Mouse (Mus musculus) NIH3T3 (cell line): ENCODE data around the gene Uaca.
"Not testable (repeated sequence)": the region's sequence is repeated elsewhere in the genome, so short reads cannot be mapped to it uniquely, and the experiment has no call there.

Experiments used
- DNase-seq: peaks from one replicate; pipeline ENCODE4 v3.0.0-alpha.2; 2012; ENCODE audit warnings: low read depth

Uaca gene

DNA sequence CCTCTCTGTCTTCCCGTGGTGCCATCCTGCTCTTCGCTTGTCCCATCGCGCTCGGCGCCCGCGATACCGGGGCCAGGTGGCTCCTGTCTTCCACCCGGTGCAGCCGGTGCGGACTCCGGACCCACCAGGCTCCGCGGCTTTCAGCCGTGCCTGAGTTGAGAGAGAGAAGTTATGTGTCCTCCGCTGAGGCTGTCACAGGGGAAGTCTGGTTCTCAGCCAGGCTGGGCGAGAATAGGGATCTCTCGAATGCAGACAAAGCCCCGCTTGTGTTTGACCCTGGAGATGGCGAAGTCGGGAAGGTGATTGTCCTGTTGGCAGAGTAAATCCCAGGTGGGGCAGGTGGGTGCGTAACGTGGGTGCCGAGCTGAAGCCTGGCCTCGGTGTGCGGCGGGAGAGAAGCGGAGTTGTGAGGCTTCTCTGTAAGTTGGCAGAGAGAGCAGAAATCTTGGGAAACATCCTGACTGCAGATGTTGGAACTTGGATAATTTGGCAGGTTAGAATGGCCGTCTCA is 554 bp downstream of the Uaca start:
- peak; percentile 53 for DNase-seq

DNA sequence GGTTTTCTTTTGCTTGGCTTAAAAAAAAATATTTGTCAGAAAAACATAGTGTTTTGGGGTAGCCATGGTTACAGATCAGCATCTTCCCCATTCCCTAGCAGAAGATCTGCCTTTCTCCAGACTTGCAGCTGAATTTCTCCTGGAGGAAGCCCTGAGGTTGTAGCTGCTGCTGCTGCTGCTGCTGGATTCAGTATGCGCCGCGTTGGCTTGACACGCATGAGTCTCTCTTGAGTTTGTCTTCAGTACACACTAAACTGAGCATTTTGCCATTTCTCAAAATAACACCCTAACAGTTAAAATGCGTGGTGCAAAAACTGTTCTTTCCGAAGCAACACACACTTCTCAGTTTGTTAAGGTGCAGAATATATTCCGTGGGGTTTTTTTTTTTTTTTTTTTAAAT is 1.7 kb downstream of the Uaca start:
- DNase-seq: no peak

DNA sequence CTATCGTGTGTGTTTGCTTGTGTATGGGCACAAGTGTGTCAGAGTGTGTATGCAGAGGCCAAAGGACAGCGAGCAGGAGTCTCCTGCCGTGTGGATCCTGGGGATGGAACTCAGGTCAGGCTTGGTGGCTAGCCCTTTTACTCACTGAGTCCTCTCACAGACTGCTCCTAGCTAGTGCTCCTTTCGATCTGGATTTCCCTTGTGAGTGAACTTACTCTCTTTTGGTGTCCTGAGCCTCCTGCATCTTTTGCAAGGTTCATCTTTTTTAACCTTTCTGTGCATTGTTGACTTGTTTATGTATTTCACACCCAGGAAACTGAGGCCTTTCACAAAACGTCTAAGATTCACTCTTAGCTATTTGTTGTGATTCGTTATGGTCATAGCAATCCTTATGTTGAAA is 2.8 kb downstream of the Uaca start:
- DNase-seq: no peak

DNA sequence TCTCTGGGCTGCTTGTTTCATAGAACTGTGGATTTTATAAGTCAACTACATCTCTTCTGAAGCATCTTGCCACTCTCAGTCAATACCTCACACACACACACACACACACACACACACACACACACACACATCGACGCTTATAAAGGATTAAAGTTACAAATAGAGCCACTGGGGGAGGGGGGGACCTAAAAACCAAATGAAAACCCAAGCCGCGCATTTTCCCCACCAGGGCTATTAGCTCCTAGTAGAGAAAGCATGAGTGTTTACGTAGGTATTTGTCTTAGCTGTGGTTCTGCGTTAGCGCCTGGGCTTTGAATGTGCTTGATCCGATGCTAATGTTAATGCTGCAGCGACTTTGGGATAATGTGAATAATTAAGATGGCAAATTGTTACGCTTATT is 4.7 kb downstream of the Uaca start:
- DNase-seq: no peak

DNA sequence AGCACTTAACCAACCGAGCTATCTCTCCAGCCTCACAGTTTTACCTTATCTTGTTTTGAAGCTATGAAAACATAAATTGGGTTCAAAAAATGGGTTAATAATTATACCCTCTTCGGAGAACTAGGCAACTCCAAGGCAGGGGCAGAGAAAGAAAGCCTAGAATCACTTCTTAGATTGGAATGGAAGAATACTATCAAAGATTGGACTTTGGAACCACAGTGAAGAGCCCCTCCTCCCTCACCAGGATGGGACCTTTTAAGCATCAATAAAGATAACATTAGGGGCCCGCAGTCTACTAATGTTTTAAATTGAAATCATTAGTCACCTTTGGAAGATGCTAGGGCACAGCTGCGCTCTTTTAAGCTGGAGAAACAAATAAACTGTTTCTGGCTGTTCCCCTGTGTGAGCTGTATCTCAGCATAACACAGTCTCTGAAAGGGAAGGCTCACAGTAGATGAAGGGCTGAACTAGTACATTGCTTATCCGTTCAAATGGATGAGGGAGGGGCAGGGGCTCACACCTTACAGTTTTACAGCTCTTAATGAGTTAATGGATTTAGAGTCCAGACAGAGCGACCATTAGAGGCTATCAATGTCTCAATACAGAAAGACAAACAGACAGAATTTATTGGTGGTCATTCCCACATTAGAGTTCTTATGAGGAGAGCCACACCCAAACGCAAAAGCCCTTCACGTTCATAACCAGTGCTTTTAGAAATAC is 6.5 kb downstream of the Uaca start:
- no peak for DNase-seq

DNA sequence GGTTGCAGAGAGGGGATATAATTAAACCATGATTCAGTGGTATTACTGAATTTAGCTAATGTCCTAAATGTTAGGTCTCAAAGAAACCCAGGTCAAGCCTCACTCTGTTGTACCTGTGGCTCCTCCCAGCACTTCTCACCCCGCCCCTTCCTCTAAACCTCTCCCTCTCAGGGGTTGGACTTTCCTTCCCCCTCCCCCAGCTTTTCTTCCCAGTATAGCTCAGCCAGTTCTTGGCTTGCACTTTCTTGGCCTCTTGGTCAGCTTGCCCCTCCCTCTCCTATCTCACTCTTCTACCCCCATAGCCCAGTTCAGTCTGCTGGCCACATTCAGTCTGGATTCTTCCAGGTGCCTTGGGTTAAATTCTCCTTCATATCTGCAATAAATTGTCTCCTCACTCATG is 7.4 kb downstream of the Uaca start:
- no peak for DNase-seq

DNA sequence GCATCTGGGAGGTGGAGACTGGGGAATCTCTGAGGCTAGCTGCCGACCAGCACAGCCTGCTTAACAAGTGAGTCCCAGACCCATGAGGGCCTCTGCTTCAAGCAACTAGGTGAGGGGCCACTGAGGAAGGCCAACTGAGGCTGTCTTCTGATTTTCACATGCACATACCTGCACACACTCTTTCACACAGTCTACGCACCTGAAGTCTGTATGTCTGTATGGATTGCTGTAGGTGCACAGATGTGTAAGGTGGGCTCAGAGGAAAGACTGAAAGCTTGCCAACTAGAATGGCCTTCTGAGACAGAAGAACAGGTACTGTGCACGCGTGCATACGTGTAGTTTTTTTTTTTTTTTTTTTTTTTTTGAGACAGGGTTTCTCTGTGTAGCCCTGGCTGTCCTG is 8.0 kb downstream of the Uaca start:
- DNase-seq: no peak

DNA sequence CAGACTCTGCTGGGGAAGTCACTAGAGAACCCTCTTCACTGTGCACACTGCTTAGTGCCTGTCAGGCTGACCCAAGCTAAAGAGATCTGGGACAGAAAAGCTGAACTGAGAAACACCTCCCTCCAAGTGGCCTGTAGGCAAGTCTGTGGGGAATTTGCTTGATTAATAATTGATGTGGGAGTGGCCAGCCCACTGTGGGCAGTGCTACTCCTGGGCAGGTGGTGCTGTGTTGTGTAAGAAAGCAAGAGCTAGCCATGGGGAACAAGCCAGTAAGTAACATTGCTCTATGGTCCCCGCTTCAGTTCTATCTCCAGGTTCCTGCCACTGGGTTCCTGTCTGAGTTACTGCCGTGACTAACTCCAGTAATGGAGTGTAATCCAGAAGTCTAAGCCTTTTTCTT is 11.7 kb downstream of the Uaca start:
- no peak for DNase-seq

DNA sequence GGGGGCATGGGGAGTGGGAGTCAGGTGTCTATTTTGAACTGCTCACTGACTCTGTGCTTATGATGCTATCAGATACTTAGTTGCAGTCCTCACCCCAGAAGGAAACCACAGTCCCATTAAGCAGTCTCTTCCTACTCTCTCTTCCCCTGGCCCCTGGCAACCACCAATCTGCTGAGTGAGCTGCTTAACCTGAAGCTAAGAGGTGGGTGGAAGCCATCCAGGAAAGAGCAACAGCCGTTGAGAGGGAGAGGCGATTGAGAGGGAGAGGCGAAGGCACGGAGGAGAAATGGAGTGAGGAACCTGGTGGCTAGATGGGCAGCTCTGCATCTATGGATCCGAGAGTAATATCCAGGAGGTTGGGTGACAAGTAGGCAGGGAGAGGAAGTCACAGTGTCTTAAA is 13.7 kb downstream of the Uaca start:
- DNase-seq: no peak

DNA sequence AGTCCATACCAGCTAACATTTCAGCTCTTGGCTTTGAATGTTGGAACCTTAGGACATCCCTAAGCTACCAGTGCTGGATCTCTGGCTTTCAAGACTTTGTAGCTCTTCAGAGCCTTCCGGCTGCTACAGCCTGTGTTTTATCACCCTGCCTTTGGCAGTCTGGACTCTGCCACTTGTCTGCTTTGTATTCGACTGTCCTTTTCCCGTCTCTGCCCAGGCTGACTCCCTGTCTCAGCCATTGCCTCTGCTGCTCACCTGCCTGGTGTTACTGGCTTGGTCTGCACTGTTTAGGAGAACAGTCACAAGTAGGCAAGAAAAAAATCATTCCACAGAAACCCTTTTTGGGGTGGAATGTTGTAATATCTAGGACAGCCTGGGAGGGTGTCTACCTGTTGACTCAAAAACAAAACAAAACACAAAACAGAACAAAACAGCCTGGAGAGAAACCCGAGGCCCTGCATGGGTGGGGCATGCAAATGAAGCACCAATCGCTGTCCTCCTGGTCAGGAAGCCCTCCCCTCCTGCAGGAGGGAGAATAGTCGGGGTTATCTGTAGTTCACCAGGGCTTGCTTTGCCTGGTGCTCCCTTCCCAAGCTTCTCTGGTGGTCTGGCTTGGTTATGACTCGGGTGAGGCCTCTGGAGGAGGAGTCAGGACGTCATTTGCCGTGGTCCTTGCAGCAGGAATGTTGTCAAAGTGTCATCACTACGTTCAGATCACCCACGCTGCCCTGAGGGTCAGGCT is 19.0 kb downstream of the Uaca start:
- peak; percentile 21 for DNase-seq

DNA sequence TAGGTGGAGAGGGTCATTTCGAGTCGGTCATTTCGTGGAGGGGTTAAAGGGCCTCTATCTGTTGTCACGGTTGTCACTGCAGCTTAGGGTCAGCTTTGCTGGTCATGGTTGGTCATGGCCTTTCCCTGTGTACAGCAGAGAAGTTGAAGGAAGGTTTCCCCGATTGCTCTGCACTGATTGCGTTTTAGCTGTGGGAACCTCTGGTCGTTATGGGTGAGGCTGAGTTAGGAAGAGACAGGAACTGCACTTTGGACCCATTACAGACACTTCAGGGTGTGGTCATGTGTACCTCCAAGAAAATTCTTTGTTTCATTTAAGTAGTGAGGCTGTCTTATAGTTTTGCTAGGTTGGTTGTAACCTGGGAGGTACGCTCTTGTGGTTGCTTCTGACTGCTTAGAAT is 21.2 kb downstream of the Uaca start:
- DNase-seq: no peak

DNA sequence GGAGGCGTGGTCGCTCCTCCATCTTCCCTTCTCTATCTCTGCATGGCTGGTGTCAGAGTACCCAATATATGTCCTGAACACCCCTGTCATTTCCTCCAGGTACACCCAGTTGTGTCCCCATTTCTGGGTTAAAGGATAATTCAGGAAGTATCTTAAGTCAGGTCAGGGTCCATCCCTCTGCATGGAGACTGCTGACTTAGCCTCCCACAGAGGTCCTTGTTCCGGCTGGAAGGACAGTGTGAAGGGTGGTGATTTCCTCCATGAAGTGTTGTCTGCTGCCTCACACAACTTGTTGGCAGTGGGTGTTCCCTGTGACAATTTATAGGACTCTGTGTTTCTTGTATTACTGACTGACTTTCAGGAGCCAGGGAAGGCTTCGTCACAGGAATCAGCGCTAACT is 23.2 kb downstream of the Uaca start:
- no peak for DNase-seq

DNA sequence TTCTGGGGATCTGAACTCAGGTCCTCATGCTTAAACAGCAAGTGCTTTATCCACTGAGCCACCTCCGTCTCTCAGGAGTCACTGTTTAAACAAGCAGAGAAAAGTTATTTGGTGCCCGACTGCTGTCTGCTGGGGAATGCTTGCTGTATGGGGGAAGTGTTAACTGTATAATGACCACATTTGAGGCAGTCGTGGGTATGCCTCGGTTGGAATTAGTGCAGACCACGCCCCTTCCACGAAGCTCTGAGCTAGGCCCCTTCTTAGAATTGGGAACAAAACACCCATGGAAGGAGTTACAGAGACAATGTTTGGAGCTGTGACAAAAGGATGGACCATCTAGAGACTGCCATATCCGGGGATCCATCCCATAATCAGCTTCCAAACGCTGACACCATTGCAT is 24.2 kb downstream of the Uaca start:
- not testable (repeated sequence) for DNase-seq

DNA sequence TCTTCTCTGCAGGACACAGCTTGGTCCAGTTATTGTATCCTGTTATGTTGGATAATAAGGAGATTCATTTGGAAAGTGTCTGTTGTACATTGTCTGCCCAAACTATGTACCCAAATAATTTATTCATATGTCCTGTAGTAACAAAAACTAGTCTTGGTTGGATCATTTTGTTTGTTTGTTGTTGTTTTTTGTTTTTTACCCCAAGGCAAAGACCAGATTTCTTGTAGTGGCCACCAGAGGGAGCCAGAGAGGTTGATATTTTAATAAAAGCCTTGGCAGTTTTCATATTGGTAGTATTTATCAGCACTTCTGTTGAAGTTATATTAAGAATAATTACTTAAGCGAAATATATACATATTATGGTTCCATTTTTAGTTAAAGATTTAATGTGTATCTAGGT is 25.0 kb downstream of the Uaca start:
- peak; percentile 76 for DNase-seq

DNA sequence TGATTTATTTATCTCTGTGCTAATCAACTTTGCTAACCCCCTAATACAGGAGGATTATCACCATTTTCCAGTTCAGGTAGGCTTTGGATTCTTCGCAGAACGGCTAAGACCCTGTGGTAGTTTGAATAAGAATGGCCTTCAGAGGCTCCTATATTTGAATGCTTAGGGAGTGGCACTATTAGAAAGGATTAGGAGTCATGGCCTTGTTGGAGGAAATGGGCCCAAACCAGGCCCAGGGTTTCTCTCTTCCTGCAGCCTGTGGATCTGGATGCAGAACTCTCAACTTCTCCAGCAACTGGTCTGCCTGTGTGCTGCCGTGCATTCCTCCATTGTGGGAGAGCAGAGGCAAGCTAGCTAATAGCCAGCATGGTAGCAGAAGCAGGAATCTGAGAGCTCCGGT is 27.2 kb downstream of the Uaca start:
- DNase-seq: no peak

DNA sequence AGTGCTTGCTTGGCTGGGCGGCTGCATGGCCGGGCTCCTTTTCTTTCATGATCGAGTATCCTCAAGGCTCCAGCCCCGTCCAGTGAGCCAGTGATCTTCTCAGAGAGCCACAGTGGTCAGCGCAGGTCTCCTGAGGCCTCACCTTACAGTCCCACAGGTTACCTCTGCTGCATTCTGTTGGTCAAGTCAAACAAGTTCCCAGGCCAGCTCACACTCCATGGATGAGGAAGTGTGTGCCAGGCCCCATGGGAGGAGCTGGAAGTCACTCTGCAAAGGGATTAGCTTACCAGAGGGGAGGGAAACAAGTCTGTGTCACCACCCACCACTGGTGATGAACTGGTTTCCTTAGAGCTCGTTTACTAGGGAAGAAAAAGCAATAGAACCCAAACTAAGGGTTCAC is 28.3 kb downstream of the Uaca start:
- no peak for DNase-seq

DNA sequence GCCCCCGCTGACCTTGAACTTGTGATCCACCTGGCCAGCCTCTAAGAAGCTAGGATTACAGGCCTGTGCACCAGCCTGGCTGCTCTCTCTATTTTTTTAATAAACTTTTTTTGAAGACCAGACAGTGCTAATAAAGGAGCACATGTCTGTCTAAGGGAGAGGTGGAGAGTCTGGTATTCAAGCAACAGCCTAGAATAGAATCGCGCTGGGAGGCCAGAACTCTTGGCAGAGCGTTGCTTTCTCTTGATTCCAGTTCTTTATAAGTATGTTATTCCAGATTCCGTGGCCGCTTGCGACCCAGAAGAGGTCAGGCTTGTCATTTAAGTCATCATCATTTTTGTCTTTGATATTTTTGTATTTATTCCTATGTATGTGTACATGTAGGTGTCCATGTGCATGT is 31.2 kb downstream of the Uaca start:
- DNase-seq: no peak

DNA sequence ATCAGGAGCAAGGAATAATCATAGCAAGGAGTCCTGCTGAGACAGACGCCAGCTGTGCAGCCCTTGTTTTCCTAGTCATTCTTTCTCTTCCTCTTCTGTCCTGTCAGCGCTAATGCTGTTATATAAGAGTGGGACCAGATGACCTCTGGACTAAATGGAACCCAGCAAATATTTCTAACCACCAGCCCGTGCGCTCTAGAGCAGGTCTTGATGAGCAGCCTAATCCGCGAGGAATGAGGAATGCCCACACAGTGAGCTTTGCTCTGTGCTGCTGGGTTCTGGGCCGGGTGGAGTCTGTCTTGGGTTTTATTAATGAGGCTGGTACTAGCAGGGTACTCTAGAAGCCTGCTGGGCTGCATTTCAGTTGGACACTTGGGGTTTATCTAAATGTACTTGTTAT is 32.4 kb downstream of the Uaca start:
- DNase-seq: no peak

DNA sequence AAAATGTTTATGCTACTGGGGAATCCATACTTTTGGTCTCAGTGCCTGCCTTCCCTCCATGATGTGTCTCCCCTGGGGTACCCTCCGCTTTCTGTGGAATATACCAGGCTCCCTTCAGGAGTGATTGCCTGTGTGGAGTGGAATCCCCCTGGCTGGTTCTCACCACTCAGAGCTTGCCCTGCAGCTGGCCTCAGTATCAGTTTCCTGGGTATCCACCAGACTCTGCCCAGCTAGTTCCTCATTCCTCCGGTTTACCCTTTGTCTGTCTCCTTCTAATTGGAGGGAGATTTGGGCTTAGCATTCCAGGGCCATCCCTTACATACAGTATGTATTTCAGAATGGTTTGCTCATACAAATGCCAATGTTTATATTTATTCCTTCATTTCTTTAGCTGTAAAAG is 33.9 kb downstream of the Uaca start:
- DNase-seq: no peak

DNA sequence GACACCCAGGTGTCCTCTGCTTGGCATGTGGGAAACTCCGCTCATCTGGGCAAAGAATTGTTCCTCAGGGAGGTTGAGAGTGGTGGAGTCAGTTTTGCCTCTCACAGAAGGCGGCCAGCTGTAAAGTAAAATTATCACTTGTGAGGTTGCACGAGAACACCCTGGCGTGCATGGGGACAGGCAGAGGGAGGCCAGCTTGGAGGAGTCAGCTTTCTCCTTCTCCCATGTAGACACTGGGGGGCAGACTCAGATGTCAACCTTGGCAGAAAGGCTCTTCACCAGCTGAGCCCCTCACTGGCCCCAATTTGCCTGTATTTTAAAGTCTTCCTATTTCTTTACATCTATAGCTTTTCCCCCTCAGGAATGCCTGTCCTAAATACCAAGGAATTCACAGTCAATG is 35.3 kb downstream of the Uaca start:
- DNase-seq: no peak

DNA sequence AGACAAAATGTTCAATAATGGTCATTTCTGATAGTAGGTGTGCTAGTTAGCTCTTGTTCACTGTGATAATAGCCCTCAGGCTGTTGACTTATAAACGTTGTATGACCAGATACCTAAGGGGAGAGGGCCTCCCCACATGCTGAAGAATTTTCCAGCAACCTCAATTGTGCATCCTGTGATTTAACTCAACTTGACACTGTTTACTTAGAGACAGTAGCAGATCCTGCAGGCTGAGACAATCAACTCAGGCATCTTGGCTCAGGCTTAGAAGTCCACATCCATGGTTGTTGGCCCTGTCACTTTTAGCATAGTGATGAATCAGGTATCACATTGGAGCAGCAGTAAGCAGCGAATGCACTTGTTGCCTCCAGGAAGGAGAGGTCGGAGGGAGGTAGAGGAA is 35.7 kb downstream of the Uaca start:
- peak; percentile 13 for DNase-seq

DNA sequence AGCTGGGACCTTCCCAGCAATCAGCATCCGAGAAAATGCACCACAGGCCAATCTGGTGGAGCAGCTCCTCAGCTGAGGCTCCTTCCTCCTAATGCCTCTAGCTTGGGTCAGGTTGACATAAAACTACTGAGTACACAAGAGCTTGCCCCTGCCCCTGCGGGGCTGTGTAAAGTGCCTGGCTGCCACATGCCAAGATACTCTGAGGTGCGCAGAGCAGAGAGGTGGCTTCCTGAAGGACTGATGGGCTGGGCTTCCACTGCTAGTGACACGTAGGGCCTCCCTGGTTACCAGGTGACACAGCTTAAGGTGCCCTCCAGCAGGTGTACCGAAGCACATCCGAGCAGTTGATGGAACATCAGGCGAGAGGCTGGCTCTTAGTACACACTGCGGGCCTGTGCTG is 37.9 kb downstream of the Uaca start:
- DNase-seq: no peak

DNA sequence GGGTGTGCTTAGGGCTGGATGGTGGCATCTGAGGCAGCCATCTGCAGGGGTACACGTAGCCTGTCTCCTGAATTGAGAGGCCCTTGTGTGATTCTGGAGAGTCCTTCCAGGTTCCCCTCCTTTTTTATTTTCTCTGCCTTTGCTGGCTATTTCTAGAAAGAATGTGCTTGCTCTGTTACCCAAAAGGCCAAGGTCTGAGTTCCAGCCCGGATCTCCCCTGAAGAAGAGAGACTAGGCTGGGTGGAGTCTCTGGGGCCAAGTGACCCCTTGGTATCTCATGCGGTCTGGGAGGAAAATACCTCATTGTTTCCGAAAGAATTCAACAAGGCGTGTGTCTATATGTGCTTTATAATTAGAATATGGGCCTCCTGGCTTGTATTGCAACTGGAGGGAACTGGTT is 41.8 kb downstream of the Uaca start:
- no peak for DNase-seq

DNA sequence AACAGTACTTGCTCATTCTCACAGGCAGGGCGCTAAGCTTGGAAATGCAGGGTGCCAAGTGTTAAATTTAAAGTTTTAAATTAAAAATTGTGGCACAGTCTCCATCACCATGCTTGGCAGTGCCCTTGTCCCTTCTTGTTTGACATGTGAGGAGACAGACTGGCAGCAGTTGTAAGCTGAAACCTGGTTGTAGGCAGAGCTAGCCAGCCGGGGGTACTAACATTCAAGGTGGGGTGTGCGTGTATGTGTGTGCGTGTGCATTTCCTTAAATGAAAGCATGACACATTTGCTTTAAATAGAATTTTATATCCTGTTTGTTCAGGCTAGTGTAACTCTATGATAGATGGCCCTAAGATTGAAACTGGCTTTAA is 42.7 kb downstream of the Uaca start:
- DNase-seq: no peak
